Mouse (Mus musculus) lung, embryonic 14.5 days (tissue): ENCODE results near the gene Nr1h4. TPM values are rescaled to one million over a fixed set of nuclear protein-coding genes. Genes with fewer than 3 reads are reported as not detected.

Source experiments
- ATAC-seq: fragments of 200-750 bp; cut with Nextera tagmentation; 2 replicates; pipeline ENCODE4 v1.8.0; 2017; ENCODE audit warnings: mild to moderate bottlenecking, moderate TSS enrichment, moderate library complexity; ENCODE audit not compliant: insufficient read depth
- DNase-seq: peaks from one replicate; pipeline ENCODE4 v3.0.0-alpha.2; 2015
- H3K27ac ChIP-seq: fragments of 300-500 bp; sonication (generic); 2 replicates; pipeline ENCODE4 v1.5.1; 2014; ENCODE audit warnings: low read depth, mild to moderate bottlenecking, moderate library complexity
- H3K27me3 ChIP-seq: fragments of 300-500 bp; sonication (generic); 2 replicates; pipeline ENCODE4 v1.6.1; 2014; ENCODE audit warnings: low read length, control low read depth; ENCODE audit not compliant: insufficient read depth
- H3K36me3 ChIP-seq: fragments of 300-500 bp; sonication (generic); 2 replicates; pipeline ENCODE4 v1.6.1; 2014; ENCODE audit warnings: control low read depth; ENCODE audit not compliant: insufficient read depth
- H3K4me1 ChIP-seq: fragments of 300-500 bp; sonication (generic); 2 replicates; pipeline ENCODE4 v1.6.1; 2014; ENCODE audit warnings: antibody characterized with exemption, control low read depth; ENCODE audit not compliant: insufficient read depth
- H3K4me2 ChIP-seq: fragments of 300-500 bp; sonication (generic); 2 replicates; pipeline ENCODE4 v1.6.1; 2014; ENCODE audit warnings: mild to moderate bottlenecking
- H3K4me3 ChIP-seq: fragments of 300-500 bp; sonication (generic); 2 replicates; pipeline ENCODE4 v1.5.1; 2014; ENCODE audit warnings: low read depth, low read length
- H3K9ac ChIP-seq: fragments of 300-500 bp; sonication (generic); 2 replicates; pipeline ENCODE4 v1.6.1; 2014
- H3K9me3 ChIP-seq: fragments of 300-500 bp; sonication (generic); 2 replicates; pipeline ENCODE4 v1.6.1; 2016; ENCODE audit warnings: low read depth, low read length, control low read depth
- CTCF ChIP-seq: IDR thresholded peaks from 2 replicates; pipeline ENCODE4 v1.5.1; 2016; ENCODE audit warnings: antibody characterized with exemption, low read depth
- WGBS: fragments of 180-500 bp; shearing (Covaris S2); extraction: QIAGEN DNeasy Blood & Tissue Kit; methylation state at CpG from one replicate; pipeline ENCODE4 v1.1.7; 2014; 5-methylcytosine and 5-hydroxymethylcytosine counted together
- polyA plus RNA-seq: library from polyadenylated mRNA; unstranded; fragments of >200 nt; fragmentation: Nextera tagmentation; extraction: Ambion mirVana; gene quantifications from 2 replicates; pipeline ENCODE4 v1.2.1, GENCODE M21; 2014

The Nr1h4 gene
- polyA plus RNA-seq, 1 experiment from 2014 or later, result 0.38 TPM

- H3K9me3 ChIP-seq, result no peaks in the 10 kb centered on the region
- TF ChIP-seq CTCF, result no peak
- no peaks in the 10 kb centered on the region for H3K4me1 ChIP-seq
- WGBS, result 63% methylated on average over 7 of the region's 7 CpGs
- DNase-seq, result no peak
- H3K27ac ChIP-seq, result no peak overlapping the region
- no peak for ATAC-seq
- H3K36me3 ChIP-seq, result no peaks in the 10 kb centered on the region
- H3K4me3 ChIP-seq, result no peak overlapping the region
- no peak overlapping the region for H3K9ac ChIP-seq
- H3K4me2 ChIP-seq, result no peak overlapping the region
- H3K27me3 ChIP-seq, result no peaks in the 10 kb centered on the region
These were observed 51.7 kb downstream of the Nr1h4 start for GRCm38 (mm10) chr10:89481638-89482037.

GRCm38 (mm10) chr10:89478766-89479165 lies 54.6 kb downstream of the Nr1h4 start:
- H3K4me3 ChIP-seq, result no peak overlapping the region
- no peak overlapping the region for H3K27ac ChIP-seq
- no peak for ATAC-seq
- no peak for TF ChIP-seq CTCF
- WGBS, result 83% methylated on average over 8 of the region's 8 CpGs
- H3K4me1 ChIP-seq, result no peaks in the 10 kb centered on the region
- DNase-seq, result no peak
- H3K36me3 ChIP-seq, result no peaks in the 10 kb centered on the region
- no peaks in the 10 kb centered on the region for H3K9me3 ChIP-seq
- no peak overlapping the region for H3K9ac ChIP-seq
- no peaks in the 10 kb centered on the region for H3K27me3 ChIP-seq
- no peak overlapping the region for H3K4me2 ChIP-seq

DNA sequence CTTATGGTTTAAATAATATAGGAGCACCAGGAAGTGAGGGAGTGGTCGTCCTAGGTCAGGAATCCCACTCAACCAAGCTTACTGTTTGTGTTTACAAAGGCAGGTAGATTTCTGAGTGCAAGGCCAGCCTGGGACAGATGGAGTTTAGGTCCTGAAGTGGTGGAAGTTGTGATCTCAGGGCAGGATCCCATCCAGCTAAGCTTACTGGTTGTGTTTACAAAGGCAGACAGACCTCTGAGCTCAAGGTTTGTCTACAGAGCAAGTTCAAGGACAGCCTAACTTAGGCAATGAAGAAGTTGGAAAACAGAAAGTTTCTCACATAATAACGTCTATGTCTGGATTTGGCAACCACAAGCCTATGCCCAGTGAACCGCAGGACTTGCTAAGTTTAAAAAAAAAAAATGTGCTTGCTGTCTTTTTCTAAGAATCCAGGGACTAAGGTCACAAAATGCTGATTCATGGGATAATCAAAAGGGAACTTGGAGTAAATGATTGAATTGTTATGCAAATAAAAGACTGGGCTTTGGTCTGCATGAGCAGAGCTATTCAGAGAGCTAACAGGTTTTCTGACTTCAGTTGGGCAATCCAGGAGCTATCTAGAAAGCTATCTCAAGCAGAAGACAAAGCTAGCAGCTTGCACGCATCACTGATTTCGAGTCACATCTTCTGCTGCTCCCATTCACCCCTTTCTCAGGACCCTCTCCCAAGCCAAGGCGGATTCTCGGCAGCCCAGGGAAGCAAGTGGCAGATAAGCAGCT lies 62.6 kb downstream of the Nr1h4 start:
- H3K27me3 ChIP-seq, result no peaks in the 10 kb centered on the region
- no peak overlapping the region for H3K27ac ChIP-seq
- no peaks in the 10 kb centered on the region for H3K36me3 ChIP-seq
- no peak overlapping the region for H3K4me2 ChIP-seq
- DNase-seq, result no peak
- no peak for TF ChIP-seq CTCF
- H3K9ac ChIP-seq, result no peak overlapping the region
- 66% methylated on average over 7 of the region's 7 CpGs for WGBS
- ATAC-seq, result no peak
- no peaks in the 10 kb centered on the region for H3K9me3 ChIP-seq
- no peaks in the 10 kb centered on the region for H3K4me1 ChIP-seq
- H3K4me3 ChIP-seq, result no peak overlapping the region

DNA sequence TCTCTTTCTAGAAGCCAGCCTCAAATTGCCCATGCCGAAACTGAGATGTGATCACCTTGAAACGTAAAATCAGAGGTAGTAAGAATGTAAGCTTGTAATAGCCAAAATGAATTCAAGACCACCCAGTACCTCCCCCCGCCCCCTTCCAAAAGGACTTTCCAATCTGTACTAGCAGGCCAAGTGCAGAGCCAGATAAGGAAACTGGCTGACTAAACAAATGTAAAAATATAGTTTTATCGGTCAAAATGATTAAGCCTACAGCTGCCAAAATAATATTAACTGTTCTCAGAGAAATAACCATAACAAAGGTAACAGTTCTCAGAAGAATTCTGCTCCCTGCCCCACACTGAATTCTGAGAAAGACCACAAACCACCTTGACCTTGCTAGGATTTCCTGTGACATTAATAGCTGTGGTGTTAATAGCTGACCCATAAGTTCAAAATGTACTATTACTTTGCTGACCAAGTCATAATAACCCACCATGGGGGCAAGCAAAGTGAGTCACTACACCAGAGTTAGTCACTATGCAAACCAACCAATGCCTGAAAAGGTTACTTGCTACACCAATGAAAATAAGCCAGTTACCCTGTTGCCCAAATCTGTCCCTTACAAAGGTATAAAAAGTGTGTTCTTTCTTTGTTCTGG lies 68.5 kb downstream of the Nr1h4 start:
- TF ChIP-seq CTCF, result no peak
- WGBS, result 54% methylated on average over 4 of the region's 4 CpGs
- Histone ChIP-seq H3K4me2 (no peak overlapping the region), H3K9me3 (no peaks in the 10 kb centered on the region), H3K4me1 (no peaks in the 10 kb centered on the region), H3K27ac (no peak overlapping the region), H3K4me3 (no peak overlapping the region), H3K27me3 (no peaks in the 10 kb centered on the region), H3K36me3 (no peaks in the 10 kb centered on the region), H3K9ac (no peak overlapping the region)
- no peak for ATAC-seq
- no peak for DNase-seq

- Histone ChIP-seq H3K4me3 (no peak overlapping the region), H3K27ac (no peak overlapping the region), H3K4me2 (no peak overlapping the region), H3K27me3 (no peaks in the 10 kb centered on the region), H3K9ac (no peak overlapping the region), H3K4me1 (no peaks in the 10 kb centered on the region), H3K9me3 (no peaks in the 10 kb centered on the region), H3K36me3 (no peaks in the 10 kb centered on the region)
- DNase-seq (no peak), ATAC-seq (no peak)
- no peak for TF ChIP-seq CTCF
- 73% methylated on average over 11 of the region's 11 CpGs for WGBS
These were observed 70.5 kb downstream of the Nr1h4 start for GRCm38 (mm10) chr10:89462890-89463289.

DNA sequence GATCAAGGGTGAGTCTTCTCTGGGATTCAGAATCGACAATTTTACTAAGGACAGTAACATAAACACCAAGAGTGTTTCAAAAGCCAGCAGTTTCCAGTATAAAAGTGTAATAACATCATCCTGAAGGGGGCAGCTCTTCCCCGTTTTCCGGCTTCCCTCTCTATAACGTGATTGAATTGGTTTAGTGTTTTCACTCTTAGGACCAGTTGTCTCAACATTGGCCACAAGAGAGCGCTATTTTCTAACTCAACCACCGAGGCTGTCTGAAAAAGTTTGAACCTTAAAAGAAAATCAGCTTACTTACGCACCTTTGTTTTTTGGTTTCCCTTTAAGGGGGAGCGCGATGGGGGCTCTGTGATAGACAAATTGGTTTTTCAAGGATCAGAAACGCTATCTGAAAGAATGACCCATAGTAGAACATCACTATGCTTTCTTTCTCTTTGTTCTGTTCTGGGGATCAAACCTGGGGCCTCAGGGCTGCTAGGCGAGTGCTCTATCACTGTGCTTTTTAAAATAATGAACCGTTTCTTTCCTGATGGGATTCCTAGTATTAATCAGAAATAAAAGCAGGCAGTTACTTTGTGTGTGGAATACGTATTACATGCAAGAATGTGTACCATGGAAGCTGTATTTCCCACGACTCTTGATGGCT lies 71.4 kb downstream of the Nr1h4 start:
- no peaks in the 10 kb centered on the region for H3K36me3 ChIP-seq
- peak; percentile 89 for TF ChIP-seq CTCF
- peak; percentile 99 for DNase-seq
- no peaks in the 10 kb centered on the region for H3K4me1 ChIP-seq
- no peak overlapping the region for H3K9ac ChIP-seq
- H3K4me2 ChIP-seq, result peak overlapping the region; percentile 39
- H3K4me3 ChIP-seq, result no peak overlapping the region
- H3K9me3 ChIP-seq, result no peaks in the 10 kb centered on the region
- no peak overlapping the region for H3K27ac ChIP-seq
- peak; percentile 86 for ATAC-seq
- H3K27me3 ChIP-seq, result no peaks in the 10 kb centered on the region
- WGBS, result 15% methylated on average over 14 of the region's 14 CpGs

GRCm38 (mm10) chr10:89460972-89461371 lies 72.4 kb downstream of the Nr1h4 start:
- H3K4me2 ChIP-seq, result no peak overlapping the region
- no peak overlapping the region for H3K4me3 ChIP-seq
- DNase-seq, result no peak
- H3K9me3 ChIP-seq, result no peaks in the 10 kb centered on the region
- no peaks in the 10 kb centered on the region for H3K27me3 ChIP-seq
- H3K9ac ChIP-seq, result no peak overlapping the region
- no peaks in the 10 kb centered on the region for H3K4me1 ChIP-seq
- WGBS, result 86% methylated on average over 11 of the region's 11 CpGs
- H3K36me3 ChIP-seq, result no peaks in the 10 kb centered on the region
- H3K27ac ChIP-seq, result no peak overlapping the region
- no peak for ATAC-seq
- TF ChIP-seq CTCF, result no peak
